Mouse (Mus musculus) forebrain, embryonic 11.5 days (tissue): ENCODE data around the gene Arl4c. TPM values are rescaled to one million over a fixed set of nuclear protein-coding genes. Genes with fewer than 3 reads are reported as not detected.
"Not testable (repeated sequence)": the region's sequence is repeated elsewhere in the genome, so short reads cannot be mapped to it uniquely, and the experiment has no call there.

ENCODE experiments used
- ATAC-seq: fragments of 200-750 bp; cut with Nextera tagmentation; replicated peaks from 2 replicates; pipeline ENCODE4 v1.8.0; 2017; ENCODE audit warnings: moderate TSS enrichment; ENCODE audit not compliant: low FRiP score
- DNase-seq: peaks from one replicate; pipeline ENCODE4 v3.0.0-alpha.2; 2017; ENCODE audit warnings: low spot score
- H3K27ac ChIP-seq: fragments of 300-500 bp; sonication (generic); 2 replicates; pipeline ENCODE4 v1.5.1; 2014; ENCODE audit warnings: low read depth, low read length
- H3K27me3 ChIP-seq: fragments of 300-500 bp; sonication (generic); 2 replicates; pipeline ENCODE4 v1.6.1; 2014; ENCODE audit warnings: mild to moderate bottlenecking, low read length, mixed read lengths; ENCODE audit not compliant: control insufficient read depth, insufficient read depth
- H3K36me3 ChIP-seq: fragments of 300-500 bp; sonication (generic); 2 replicates; pipeline ENCODE4 v1.6.1; 2014; ENCODE audit warnings: mild to moderate bottlenecking, low read length, moderate library complexity, mixed read lengths; ENCODE audit not compliant: control insufficient read depth, insufficient read depth
- H3K4me1 ChIP-seq: fragments of 300-500 bp; sonication (generic); replicated peaks from 2 replicates; pipeline ENCODE4 v1.6.1; 2014; ENCODE audit warnings: low read length, mixed read lengths; ENCODE audit not compliant: control insufficient read depth, insufficient read depth
- H3K4me2 ChIP-seq: fragments of 300-500 bp; sonication (generic); 2 replicates; pipeline ENCODE4 v1.6.1; 2014; ENCODE audit warnings: low read depth, mild to moderate bottlenecking, low read length, moderate library complexity, mixed read lengths; ENCODE audit not compliant: severe bottlenecking
- H3K4me3 ChIP-seq: fragments of 300-500 bp; sonication (generic); 2 replicates; pipeline ENCODE4 v1.5.1; 2014; ENCODE audit warnings: low read depth, low read length
- H3K9ac ChIP-seq: fragments of 300-500 bp; sonication (generic); 2 replicates; pipeline ENCODE4 v1.6.1; 2014; ENCODE audit warnings: low read length
- H3K9me3 ChIP-seq: fragments of 300-500 bp; sonication (generic); 2 replicates; pipeline ENCODE4 v1.6.1; 2016; ENCODE audit warnings: low read length, mixed read lengths; ENCODE audit not compliant: control insufficient read depth
- WGBS: fragments of 180-500 bp; shearing (Covaris S2); extraction: QIAGEN DNeasy Blood & Tissue Kit; methylation state at CpG from one replicate; pipeline ENCODE4 v1.1.7; 2014; 5-methylcytosine and 5-hydroxymethylcytosine counted together
- polyA plus RNA-seq: library from polyadenylated mRNA; unstranded; fragments of >200 nt; fragmentation: Nextera tagmentation; extraction: Ambion mirVana; gene quantifications from 2 replicates; pipeline ENCODE4 v1.2.1, GENCODE M21; 2014

Arl4c gene
- polyA plus RNA-seq, 1 experiment from 2014 or later, result 9.2 TPM

DNA sequence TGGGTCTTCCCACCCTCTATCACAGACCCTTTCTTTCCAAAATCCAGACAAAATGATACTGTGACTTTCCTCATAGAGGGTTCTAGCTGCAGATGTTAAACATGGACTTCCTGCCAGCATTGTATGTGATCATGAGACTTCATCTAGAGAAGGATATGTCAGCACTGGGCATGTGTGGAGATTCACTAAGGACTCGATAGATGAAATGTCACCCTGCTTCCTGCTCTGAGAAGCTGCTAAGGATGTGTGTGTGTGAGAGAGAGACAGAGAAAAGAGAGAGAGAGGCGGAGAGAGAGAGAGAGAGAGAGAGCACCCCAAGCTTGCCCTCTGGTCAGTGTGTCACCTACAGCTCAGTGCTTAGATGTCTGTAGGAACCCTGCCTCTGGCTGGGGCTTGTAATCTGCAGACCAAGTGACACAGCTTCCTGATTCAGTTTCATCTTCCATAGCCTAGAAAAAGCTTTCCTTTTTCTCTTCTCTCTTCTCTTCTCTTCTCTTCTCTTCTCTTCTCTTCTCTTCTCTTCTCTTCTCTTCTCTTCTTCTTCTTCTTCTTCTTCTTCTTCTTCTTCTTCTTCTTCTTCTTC, 65.4 kb downstream of the Arl4c start:
- not testable (repeated sequence) for H3K4me1 ChIP-seq, H3K9ac ChIP-seq, H3K36me3 ChIP-seq, ATAC-seq, H3K4me3 ChIP-seq, DNase-seq, H3K27me3 ChIP-seq, H3K4me2 ChIP-seq, H3K27ac ChIP-seq, H3K9me3 ChIP-seq
- 83% methylated on average over 2 of the region's 2 CpGs for WGBS

GRCm38 (mm10) chr1:88635659-88636058, 66.4 kb downstream of the Arl4c start:
- Histone ChIP-seq H3K4me1 (peaks cover 6% of the 10 kb centered on the region; the same call in 1 of the 2 replicates), H3K36me3 (no peaks in the 10 kb centered on the region)
- no peak for DNase-seq

GRCm38 (mm10) chr1:88632851-88633250, 69.2 kb downstream of the Arl4c start:
- Histone ChIP-seq H3K9ac (no peak overlapping the region), H3K4me2 (no peak overlapping the region), H3K4me3 (no peak overlapping the region), H3K9me3 (no peaks in the 10 kb centered on the region), H3K4me1 (peaks cover 2% of the 10 kb centered on the region; the same call in 1 of the 2 replicates), H3K36me3 (no peaks in the 10 kb centered on the region), H3K27me3 (no peaks in the 10 kb centered on the region), H3K27ac (no peak overlapping the region)
- DNase-seq, result no peak
- no peak for ATAC-seq
- 75% methylated on average over 6 of the region's 6 CpGs for WGBS

More at GRCm38 (mm10) chr1:88635659-88636058, 66.4 kb downstream of the Arl4c start:
- Histone ChIP-seq H3K9ac (no peak overlapping the region), H3K4me2 (no peak overlapping the region), H3K4me3 (no peak overlapping the region), H3K27me3 (peaks cover 2% of the 10 kb centered on the region; the same call in 1 of the 2 replicates), H3K27ac (no peak overlapping the region), H3K9me3 (no peaks in the 10 kb centered on the region)
- no peak for ATAC-seq
- WGBS, result 86% methylated on average over 12 of the region's 12 CpGs

- ATAC-seq (no peak), DNase-seq (no peak)
- Histone ChIP-seq H3K4me3 (no peak overlapping the region), H3K27me3 (no peaks in the 10 kb centered on the region), H3K36me3 (no peaks in the 10 kb centered on the region), H3K27ac (no peak overlapping the region), H3K9ac (no peak overlapping the region), H3K4me2 (no peak overlapping the region), H3K4me1 (peaks cover 2% of the 10 kb centered on the region; the same call in 1 of the 2 replicates), H3K9me3 (no peaks in the 10 kb centered on the region)
- 5% methylated on average over 2 of the region's 2 CpGs for WGBS
These were observed 72.0 kb downstream of the Arl4c start for GRCm38 (mm10) chr1:88629966-88630488.

GRCm38 (mm10) chr1:88625190-88625589, 76.8 kb downstream of the Arl4c start:
- H3K4me1 ChIP-seq, result peaks cover 5% of the 10 kb centered on the region
- DNase-seq (no peak), ATAC-seq (no peak)
- H3K36me3 ChIP-seq, result no peaks in the 10 kb centered on the region
- no peak overlapping the region for H3K4me2 ChIP-seq
- H3K27me3 ChIP-seq, result no peaks in the 10 kb centered on the region
- H3K9me3 ChIP-seq, result no peaks in the 10 kb centered on the region
- H3K9ac ChIP-seq, result no peak overlapping the region
- no peak overlapping the region for H3K4me3 ChIP-seq
- 89% methylated on average over 1 of the region's 1 CpGs for WGBS
- H3K27ac ChIP-seq, result no peak overlapping the region

- H3K9me3 ChIP-seq, result no peaks in the 10 kb centered on the region
- H3K27ac ChIP-seq, result no peak overlapping the region
- H3K4me3 ChIP-seq, result no peak overlapping the region
- DNase-seq (no peak), ATAC-seq (no peak)
- H3K4me2 ChIP-seq, result no peak overlapping the region
- H3K27me3 ChIP-seq, result no peaks in the 10 kb centered on the region
- H3K36me3 ChIP-seq, result no peaks in the 10 kb centered on the region
- 88% methylated on average over 4 of the region's 4 CpGs for WGBS
- H3K9ac ChIP-seq, result no peak overlapping the region
- peaks cover 4% of the 10 kb centered on the region; the same call in 1 of the 2 replicates for H3K4me1 ChIP-seq
These were observed 77.6 kb downstream of the Arl4c start for GRCm38 (mm10) chr1:88624376-88624775.

- no peak overlapping the region for H3K4me3 ChIP-seq
- no peak overlapping the region for H3K9ac ChIP-seq
- DNase-seq (no peak), ATAC-seq (no peak)
- no peaks in the 10 kb centered on the region for H3K27me3 ChIP-seq
- 57% methylated on average over 8 of the region's 8 CpGs for WGBS
- H3K36me3 ChIP-seq, result no peaks in the 10 kb centered on the region
- H3K4me1 ChIP-seq, result peaks cover 4% of the 10 kb centered on the region; the same call in 1 of the 2 replicates
- no peak overlapping the region for H3K4me2 ChIP-seq
- no peak overlapping the region for H3K27ac ChIP-seq
- H3K9me3 ChIP-seq, result no peaks in the 10 kb centered on the region
These were observed 78.4 kb downstream of the Arl4c start for GRCm38 (mm10) chr1:88623541-88624115.
